Mouse (Mus musculus): ENCODE data around the gene Apoc2.

GRCm38 (mm10) chr7:19622241-19622640, 55.5 kb downstream of the Apoc2 start:
- TF ChIP-seq CTCF (IDR thresholded peaks at IDR 0.05) (no peak), EP300 (IDR thresholded peaks at IDR 0.05; ENCODE audit: insufficient read depth, low read depth, low read length) (no peak), POLR2A (IDR thresholded peaks at IDR 0.05; ENCODE audit: insufficient read depth, low read depth, low read length) (no peak)

Measured in heart, adult 2 months (tissue).